Mouse (Mus musculus) intestine, embryonic 14.5 days (tissue): Measurements from ENCODE around the gene Pdlim7. TPM values are rescaled to one million over a fixed set of nuclear protein-coding genes. Genes with fewer than 3 reads are reported as not detected.

ENCODE experiments used
- ATAC-seq: fragments of 200-750 bp; cut with Nextera tagmentation; replicated peaks from 2 replicates; pipeline ENCODE4 v1.8.0; 2017; ENCODE audit warnings: low read depth, moderate number of reproducible peaks, moderate TSS enrichment, moderate library complexity; ENCODE audit not compliant: low FRiP score, low TSS enrichment
- DNase-seq: peaks from one replicate; pipeline ENCODE4 v3.0.0-alpha.2; 2018; ENCODE audit warnings: low spot score
- H3K27ac ChIP-seq: fragments of 300-500 bp; sonication (generic); 2 replicates; pipeline ENCODE4 v1.5.1; 2014; ENCODE audit warnings: low read depth, mild to moderate bottlenecking, control low read depth
- H3K27me3 ChIP-seq: fragments of 300-500 bp; sonication (generic); replicated peaks from 2 replicates; pipeline ENCODE4 v1.6.1; 2014; ENCODE audit warnings: low read length, control low read depth; ENCODE audit not compliant: control insufficient read depth, insufficient read depth
- H3K36me3 ChIP-seq: fragments of 300-500 bp; sonication (generic); 2 replicates; pipeline ENCODE4 v1.6.1; 2014; ENCODE audit warnings: low read length, control low read depth; ENCODE audit not compliant: control insufficient read depth, insufficient read depth
- H3K4me1 ChIP-seq: fragments of 300-500 bp; sonication (generic); replicated peaks from 2 replicates; pipeline ENCODE4 v1.6.1; 2014; ENCODE audit warnings: low read length, control low read depth, mixed read lengths; ENCODE audit not compliant: control insufficient read depth, insufficient read depth
- H3K4me2 ChIP-seq: fragments of 300-500 bp; sonication (generic); 2 replicates; pipeline ENCODE4 v1.6.1; 2014; ENCODE audit warnings: low read length
- H3K4me3 ChIP-seq: fragments of 300-500 bp; sonication (generic); 2 replicates; pipeline ENCODE4 v1.5.1; 2014; ENCODE audit warnings: low read depth, low read length, control low read depth, mixed read lengths
- H3K9ac ChIP-seq: fragments of 300-500 bp; sonication (generic); 2 replicates; pipeline ENCODE4 v1.6.1; 2014; ENCODE audit warnings: mild to moderate bottlenecking, low read length
- H3K9me3 ChIP-seq: fragments of 300-500 bp; sonication (generic); 2 replicates; pipeline ENCODE4 v1.6.1; 2016; ENCODE audit warnings: low read length, control low read depth; ENCODE audit not compliant: control insufficient read depth
- WGBS: fragments of 180-500 bp; shearing (Covaris S2); extraction: QIAGEN DNeasy Blood & Tissue Kit; methylation state at CpG from one replicate; pipeline ENCODE4 v1.1.7; 2014; 5-methylcytosine and 5-hydroxymethylcytosine counted together
- polyA plus RNA-seq: library from polyadenylated mRNA; unstranded; fragments of >200 nt; fragmentation: Nextera tagmentation; extraction: Ambion mirVana; gene quantifications from 2 replicates; pipeline ENCODE4 v1.2.1, GENCODE M21; 2014

The Pdlim7 gene
- polyA plus RNA-seq: 253 and 260 TPM in 2 replicates

- under 1% methylated on average over 53 of the region's 55 CpGs for WGBS
- peak within 1 kb of the TSS; percentile 83 for H3K4me2 ChIP-seq
These were observed at the start of gene Pdlim7 for GRCm38 (mm10) chr13:55513111-55513748. Gene Pdlim7 (minus strand): TSS chr13:55513676.

GRCm38 (mm10) chr13:55557499-55557898, 44.0 kb upstream of the Pdlim7 start:
- H3K4me2 ChIP-seq: no peak overlapping the region
- H3K36me3 ChIP-seq: peaks cover 40% of the 10 kb centered on the region
- DNase-seq (no peak), ATAC-seq (no peak)
- WGBS: 80% methylated on average over 6 of the region's 6 CpGs
- no peak overlapping the region for H3K27ac ChIP-seq
- H3K4me3 ChIP-seq: no peak overlapping the region
- H3K9me3 ChIP-seq: no peaks in the 10 kb centered on the region
- no peaks in the 10 kb centered on the region for H3K4me1 ChIP-seq
- no peak overlapping the region for H3K9ac ChIP-seq
- no peaks in the 10 kb centered on the region for H3K27me3 ChIP-seq

More at GRCm38 (mm10) chr13:55513111-55513748, at the start of gene Pdlim7:
- DNase-seq (peak; percentile 95), ATAC-seq (peak; percentile 71)
- Histone ChIP-seq H3K27ac (peak within 1 kb of the TSS; percentile 85), H3K4me1 (peaks cover 26% of the 10 kb centered on the region), H3K9me3 (no peaks in the 10 kb centered on the region), H3K9ac (peak within 1 kb of the TSS; percentile 86), H3K4me3 (peak within 1 kb of the TSS; percentile 77), H3K27me3 (no peaks in the 10 kb centered on the region), H3K36me3 (peaks cover 21% of the 10 kb centered on the region)

- H3K36me3 ChIP-seq: peaks cover 55% of the 10 kb centered on the region
- no peak overlapping the region for H3K27ac ChIP-seq
- H3K4me2 ChIP-seq: no peak overlapping the region
- WGBS: 91% methylated on average over 9 of the region's 9 CpGs
- H3K9me3 ChIP-seq: no peaks in the 10 kb centered on the region
- ATAC-seq: no peak
- H3K9ac ChIP-seq: no peak overlapping the region
- no peak for DNase-seq
- H3K27me3 ChIP-seq: no peaks in the 10 kb centered on the region
- H3K4me3 ChIP-seq: no peak overlapping the region
- no peaks in the 10 kb centered on the region for H3K4me1 ChIP-seq
These were observed 42.4 kb upstream of the Pdlim7 start for GRCm38 (mm10) chr13:55555921-55556320.

DNA sequence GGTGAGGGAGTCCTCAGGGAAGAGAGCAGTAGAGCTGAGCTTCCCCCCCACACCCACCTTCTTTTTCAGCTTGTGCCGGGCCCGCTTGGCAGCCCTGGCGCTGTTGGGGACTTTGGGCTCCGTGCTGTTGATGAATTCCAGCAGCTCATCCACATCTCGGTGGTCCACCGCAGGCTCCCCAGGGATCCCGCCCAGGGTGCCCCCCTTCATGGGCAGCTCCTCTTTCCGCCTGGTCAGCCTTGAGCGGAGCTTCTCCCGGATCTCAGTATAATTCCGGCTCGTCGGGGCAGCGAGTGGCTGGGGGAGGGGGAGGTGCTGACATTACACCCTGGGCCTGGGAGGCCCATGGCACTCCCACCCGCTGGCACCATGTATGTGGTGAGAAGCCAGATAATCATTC, 35.6 kb upstream of the Pdlim7 start:
- no peak for DNase-seq
- WGBS: 92% methylated on average over 15 of the region's 15 CpGs

DNA sequence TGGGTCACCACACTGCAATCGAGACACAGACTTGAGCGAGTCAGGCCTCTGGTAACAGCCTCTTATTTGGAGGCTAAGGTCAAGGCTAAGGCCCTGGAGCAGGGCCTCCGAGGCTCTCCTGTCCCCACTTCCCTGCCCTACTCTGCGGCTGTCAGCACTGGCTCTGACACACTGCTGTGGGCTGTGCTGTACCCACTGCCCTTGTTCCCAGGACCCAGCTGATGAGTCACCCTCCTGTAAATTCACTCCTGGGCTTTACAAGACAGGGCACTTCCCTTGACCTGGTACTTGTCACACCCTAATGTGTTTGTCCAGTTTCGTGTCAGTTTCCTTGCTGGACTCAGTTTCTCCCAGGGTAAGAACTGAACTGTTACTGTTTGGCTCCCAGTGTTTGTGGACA, 35.0 kb upstream of the Pdlim7 start:
- Histone ChIP-seq H3K9ac (no peak overlapping the region), H3K27ac (no peak overlapping the region), H3K9me3 (no peaks in the 10 kb centered on the region), H3K36me3 (peaks cover 92% of the 10 kb centered on the region), H3K4me2 (no peak overlapping the region), H3K4me1 (no peaks in the 10 kb centered on the region), H3K27me3 (no peaks in the 10 kb centered on the region), H3K4me3 (no peak overlapping the region)
- 89% methylated on average over 5 of the region's 5 CpGs for WGBS
- ATAC-seq (no peak), DNase-seq (no peak)

More for the DNA sequence above, 35.6 kb upstream of the Pdlim7 start:
- Histone ChIP-seq H3K4me3 (no peak overlapping the region), H3K27me3 (no peaks in the 10 kb centered on the region), H3K36me3 (peaks cover 92% of the 10 kb centered on the region), H3K9ac (no peak overlapping the region), H3K4me2 (no peak overlapping the region), H3K9me3 (no peaks in the 10 kb centered on the region), H3K4me1 (no peaks in the 10 kb centered on the region), H3K27ac (no peak overlapping the region)
- ATAC-seq: no peak

GRCm38 (mm10) chr13:55547916-55548315, 34.4 kb upstream of the Pdlim7 start:
- no peak overlapping the region for H3K4me3 ChIP-seq
- 93% methylated on average over 2 of the region's 2 CpGs for WGBS
- no peaks in the 10 kb centered on the region for H3K9me3 ChIP-seq
- no peaks in the 10 kb centered on the region for H3K4me1 ChIP-seq
- no peaks in the 10 kb centered on the region for H3K27me3 ChIP-seq
- ATAC-seq (no peak), DNase-seq (no peak)
- H3K36me3 ChIP-seq: peaks cover 92% of the 10 kb centered on the region
- H3K9ac ChIP-seq: no peak overlapping the region
- H3K4me2 ChIP-seq: no peak overlapping the region
- H3K27ac ChIP-seq: no peak overlapping the region

GRCm38 (mm10) chr13:55544792-55545191, 31.3 kb upstream of the Pdlim7 start:
- Histone ChIP-seq H3K4me3 (no peak overlapping the region), H3K4me1 (no peaks in the 10 kb centered on the region), H3K9me3 (no peaks in the 10 kb centered on the region), H3K27ac (no peak overlapping the region), H3K4me2 (no peak overlapping the region), H3K36me3 (peaks cover 98% of the 10 kb centered on the region), H3K9ac (no peak overlapping the region), H3K27me3 (no peaks in the 10 kb centered on the region)
- no peak for DNase-seq
- 87% methylated on average over 6 of the region's 6 CpGs for WGBS
- no peak for ATAC-seq

DNA sequence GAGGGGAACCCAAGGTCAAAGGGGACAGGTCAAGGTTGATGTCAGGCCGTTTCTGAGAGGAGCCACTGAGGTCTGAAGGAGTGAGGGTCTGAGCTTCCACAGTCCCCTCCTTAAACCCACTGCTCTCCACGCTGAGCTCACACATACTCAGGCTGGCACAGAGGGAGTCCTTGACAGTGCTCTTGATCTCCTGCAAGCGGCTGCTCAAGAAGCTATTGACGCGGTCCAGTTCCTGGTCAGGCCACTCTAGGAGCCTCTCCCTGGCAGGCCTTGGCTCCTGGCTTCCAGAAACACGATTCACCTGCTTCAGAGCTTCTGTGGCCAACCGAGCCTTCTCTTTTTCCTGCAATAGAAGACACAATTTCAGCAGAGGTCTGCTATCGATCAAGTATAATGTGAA, 30.0 kb upstream of the Pdlim7 start:
- Histone ChIP-seq H3K9ac (no peak overlapping the region), H3K9me3 (no peaks in the 10 kb centered on the region), H3K27me3 (no peaks in the 10 kb centered on the region), H3K4me1 (no peaks in the 10 kb centered on the region), H3K4me3 (no peak overlapping the region), H3K36me3 (peaks cover 98% of the 10 kb centered on the region), H3K4me2 (no peak overlapping the region), H3K27ac (no peak overlapping the region)
- no peak for DNase-seq
- no peak for ATAC-seq
- 93% methylated on average over 8 of the region's 8 CpGs for WGBS

DNA sequence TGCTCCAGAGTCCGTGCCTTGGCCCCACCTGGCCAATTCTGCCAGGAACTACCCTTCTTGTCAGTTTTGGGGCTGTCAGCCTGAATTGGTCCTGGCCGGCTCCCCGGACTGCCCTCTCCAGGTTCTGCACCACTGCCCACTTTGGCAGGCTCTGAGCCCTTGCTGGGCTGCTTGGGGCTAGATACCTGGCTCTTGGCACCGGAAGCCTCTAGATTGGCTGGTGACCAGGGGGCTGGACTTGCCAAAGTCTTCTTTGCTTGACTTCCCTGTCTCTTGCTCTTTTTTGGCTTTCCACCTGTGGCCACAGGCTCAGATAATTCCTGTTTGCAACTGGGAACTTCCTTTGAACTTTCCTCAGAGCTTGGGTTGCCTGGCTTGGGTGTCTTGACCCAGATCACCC, 29.4 kb upstream of the Pdlim7 start:
- Histone ChIP-seq H3K36me3 (peaks cover 98% of the 10 kb centered on the region), H3K4me3 (no peak overlapping the region), H3K4me2 (no peak overlapping the region), H3K27ac (no peak overlapping the region), H3K4me1 (no peaks in the 10 kb centered on the region), H3K27me3 (no peaks in the 10 kb centered on the region), H3K9ac (no peak overlapping the region), H3K9me3 (no peaks in the 10 kb centered on the region)
- no peak for DNase-seq
- ATAC-seq: no peak
- 97% methylated on average over 4 of the region's 4 CpGs for WGBS
